Mouse (Mus musculus) c-Kit-negative CD71-positive TER-119-positive erythroid progenitor cells, embryonic 14.5 days (primary cell): Measurements from ENCODE around the gene Otop2.
A peak's percentile ranks its signal among the peaks of the same experiment; 100 is the strongest.

ENCODE experiments used
- DNase-seq: peaks from one replicate; pipeline ENCODE4 v3.0.0-alpha.2; 2013; ENCODE audit warnings: low read depth, low spot score

Gene Otop2

DNA sequence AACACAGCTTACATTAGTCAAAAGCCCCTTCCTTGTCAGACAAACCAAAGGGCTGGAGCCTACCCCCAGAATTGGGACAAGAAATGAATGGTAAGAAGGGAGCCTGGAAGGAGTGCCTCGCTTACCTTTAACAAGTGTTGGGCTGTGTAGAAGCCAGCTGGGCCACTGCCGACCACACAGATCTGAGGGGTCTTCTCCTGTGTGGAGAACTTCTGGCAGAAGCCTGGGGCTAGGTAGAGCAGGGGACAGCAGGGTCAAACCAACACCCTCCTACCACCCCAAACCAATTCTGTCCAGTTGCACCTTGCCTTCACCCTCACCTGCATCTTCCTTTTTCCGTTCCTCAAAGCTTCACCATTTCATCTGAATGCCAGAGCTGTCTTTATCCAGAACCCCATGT lies 31.0 kb upstream of the Otop2 start:
- DNase-seq, result no peak

DNA sequence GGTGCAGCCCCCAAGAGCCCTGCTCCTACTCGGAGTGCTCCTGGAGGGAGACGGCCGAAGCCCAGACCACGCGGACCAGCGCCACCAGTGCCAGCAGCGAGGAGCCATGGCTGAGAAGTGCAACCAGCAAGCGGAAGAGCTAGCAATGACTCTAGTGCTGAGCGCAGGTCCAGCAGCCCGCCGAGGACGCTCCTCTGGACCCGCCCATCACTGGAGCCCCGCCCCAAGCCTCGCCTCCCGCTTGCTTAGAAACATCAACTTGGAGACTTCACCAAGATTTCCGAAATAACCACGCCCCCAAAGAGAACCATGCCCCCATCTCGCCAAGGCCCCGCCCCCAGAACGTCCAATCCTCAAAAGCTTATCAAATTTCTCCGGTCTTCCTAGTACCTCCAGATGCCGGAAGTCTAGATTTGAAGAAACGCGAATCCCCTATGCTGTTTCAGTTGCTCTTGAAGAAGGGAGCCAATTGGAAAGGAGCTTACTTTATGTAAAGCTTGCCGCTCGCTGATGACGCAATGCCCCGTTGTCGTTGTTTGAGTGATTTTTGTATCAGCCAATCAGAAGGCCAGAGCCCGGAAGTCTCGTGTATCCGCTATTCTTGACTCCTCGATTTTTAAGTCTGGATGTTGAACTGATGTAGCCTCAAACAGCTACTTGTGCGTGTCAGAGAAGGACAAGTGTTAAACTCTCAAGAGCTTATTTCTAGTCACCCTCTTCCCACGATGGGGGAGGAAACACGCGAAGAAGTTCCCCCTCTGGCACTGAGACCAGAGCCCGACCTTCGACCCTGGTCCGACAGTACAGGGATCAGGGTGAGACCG lies 30.0 kb upstream of the Otop2 start, which contains the start of gene Fdxr:
Fdxr (minus strand) TSS at position 271 of the 824 bp plus-strand sequence.
- peak; percentile 99 for DNase-seq

DNA sequence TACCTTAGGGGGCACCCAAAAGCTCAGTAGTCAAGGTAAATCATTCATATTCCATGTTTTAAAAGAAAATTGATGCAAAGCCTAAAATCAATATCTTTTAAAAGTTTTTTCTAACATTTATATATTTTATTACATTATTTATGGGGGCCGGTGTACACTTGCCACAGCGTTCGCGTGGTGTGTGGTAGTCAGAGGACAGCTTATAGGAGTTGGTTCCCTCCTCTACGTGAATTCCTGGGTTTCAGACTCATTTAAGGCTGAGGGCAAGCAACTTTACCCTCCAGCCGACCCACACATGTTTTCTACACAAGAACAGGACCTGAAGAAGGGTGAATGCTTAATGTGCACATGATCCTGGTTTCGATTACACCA lies 29.4 kb upstream of the Otop2 start:
- no peak for DNase-seq

GRCm38 (mm10) chr11:115278176-115278575 lies 28.8 kb upstream of the Otop2 start:
- no peak for DNase-seq

- DNase-seq, result peak; percentile 55
These were observed 27.2 kb upstream of the Otop2 start for GRCm38 (mm10) chr11:115279726-115280125.

- DNase-seq, result no peak
These were observed 24.7 kb upstream of the Otop2 start for GRCm38 (mm10) chr11:115282295-115282694.

GRCm38 (mm10) chr11:115282723-115283485 lies 24.1 kb upstream of the Otop2 start:
- no peak for DNase-seq

DNA sequence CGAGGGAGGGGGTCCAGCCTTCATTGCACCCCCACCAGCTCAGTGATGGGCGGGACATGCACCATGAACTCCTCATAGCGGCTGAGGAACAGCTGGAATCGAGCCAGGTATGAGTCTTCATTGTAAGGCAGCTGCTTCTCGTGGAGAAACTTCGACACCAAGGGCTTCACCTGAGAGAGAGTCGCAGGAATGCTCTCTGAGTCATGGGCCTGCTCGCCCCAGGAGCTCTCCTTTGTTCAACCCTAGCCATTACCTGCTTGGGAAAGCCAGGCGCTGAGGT lies 23.5 kb upstream of the Otop2 start:
- no peak for DNase-seq

DNA sequence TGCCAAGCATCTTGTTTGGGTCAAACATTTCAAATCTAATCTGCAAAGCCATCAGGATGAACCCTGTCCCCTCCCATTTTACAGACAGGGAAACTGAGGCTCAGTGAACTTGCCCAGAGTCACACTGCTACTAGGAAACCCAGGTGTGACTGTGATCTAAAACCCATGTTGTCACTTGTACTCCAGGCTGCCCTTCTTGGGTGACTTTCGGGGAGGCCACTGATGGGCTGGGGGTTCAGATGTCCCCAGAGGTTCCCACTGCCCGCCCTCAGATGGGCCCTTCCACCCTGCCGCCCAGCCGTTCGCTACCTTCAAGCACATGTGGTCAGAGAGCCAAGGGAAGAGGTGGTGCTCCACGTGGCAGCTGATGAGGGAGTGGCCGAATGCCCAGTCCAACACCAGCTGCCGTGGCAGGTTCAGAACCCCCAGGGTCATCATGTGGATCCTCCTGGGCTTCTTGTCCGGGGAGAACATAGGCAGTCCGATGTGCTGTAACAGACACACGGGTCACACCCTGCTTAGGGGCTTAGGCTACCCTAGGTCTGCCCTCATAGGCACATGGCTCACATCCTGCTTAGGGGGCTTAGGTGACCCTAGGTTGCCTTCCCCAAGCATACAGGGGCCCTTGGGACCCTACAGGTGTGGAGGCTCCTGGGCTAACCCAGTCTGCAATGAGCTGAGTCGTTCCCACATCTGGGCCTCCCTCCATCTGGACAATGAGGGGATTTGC lies 22.9 kb upstream of the Otop2 start:
- DNase-seq, result no peak

DNA sequence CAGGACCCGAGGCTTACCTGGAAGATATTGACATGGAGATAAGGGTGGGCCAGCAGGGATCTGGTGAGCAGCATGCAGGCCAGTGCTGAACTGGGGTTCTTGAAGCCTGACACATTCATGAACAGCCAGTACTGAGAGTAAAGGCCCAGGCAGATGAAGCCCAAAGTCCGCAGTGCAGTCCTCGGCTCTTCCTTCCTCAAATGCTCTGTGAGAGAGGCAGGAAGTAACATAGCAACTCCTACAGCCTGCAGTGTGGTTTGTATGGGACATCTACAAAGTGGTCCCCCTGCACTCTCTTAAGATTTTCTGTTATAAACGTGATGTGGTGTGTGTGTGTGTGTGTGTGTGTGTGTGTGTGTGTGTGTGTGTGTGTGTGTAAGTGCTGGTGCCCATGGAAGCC lies 21.7 kb upstream of the Otop2 start:
- no peak for DNase-seq

DNA sequence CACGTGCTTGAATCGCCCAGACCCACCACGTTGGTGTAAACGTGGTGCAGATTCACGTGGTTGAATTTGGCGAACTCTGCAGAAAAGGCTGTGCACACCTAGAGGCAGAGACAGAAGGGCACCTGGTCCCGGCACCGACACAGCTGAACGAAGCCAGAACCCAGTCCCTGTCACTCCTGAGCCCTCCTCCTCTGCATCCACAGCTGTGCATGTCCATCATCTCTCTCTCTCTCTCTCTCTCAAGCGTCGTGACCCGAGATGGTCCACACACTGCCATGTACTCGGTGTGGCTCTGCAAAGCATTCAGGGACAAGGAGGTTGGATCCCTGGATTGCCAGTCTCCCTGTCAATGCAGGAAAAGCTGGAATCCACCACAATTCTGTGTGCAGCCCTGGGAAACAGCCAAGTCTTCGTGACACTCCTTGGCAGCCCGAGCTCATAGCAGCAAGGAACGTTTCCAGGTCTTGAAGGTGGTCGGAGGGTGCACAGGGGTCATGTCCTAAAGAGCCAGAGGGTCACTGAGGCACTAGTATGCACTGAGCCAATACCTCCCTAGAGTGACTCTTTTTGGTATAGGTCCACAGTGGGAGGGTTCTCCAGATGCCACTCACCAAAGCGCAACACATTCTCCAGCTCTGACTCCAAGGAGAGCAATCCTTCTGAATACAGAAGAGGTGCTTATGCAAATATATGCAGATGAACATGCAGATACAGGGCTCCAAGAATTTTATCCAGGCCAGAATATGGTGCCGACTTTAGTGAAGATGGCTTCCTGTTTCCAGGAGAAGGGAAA lies 20.6 kb upstream of the Otop2 start:
- no peak for DNase-seq

DNA sequence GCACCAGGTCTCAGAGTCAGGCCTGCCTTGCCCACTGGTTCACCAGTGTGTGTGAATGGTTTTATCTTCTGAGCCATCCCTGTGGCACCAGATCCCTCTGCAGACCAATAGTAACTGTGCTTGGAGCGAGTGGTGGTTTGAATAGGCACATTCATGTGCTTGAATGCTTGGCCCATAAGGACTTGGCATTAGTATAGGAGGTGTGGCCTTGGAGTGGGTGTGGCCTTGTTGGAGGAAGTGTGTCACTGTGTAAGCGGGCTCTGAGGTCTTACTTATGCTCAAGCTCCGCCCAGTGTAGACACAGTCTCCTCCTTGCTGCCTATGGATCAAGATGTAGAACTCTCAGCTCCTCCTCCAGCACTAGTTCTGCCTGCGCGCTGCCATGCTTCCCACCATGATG lies 19.6 kb upstream of the Otop2 start:
- DNase-seq, result no peak

DNA sequence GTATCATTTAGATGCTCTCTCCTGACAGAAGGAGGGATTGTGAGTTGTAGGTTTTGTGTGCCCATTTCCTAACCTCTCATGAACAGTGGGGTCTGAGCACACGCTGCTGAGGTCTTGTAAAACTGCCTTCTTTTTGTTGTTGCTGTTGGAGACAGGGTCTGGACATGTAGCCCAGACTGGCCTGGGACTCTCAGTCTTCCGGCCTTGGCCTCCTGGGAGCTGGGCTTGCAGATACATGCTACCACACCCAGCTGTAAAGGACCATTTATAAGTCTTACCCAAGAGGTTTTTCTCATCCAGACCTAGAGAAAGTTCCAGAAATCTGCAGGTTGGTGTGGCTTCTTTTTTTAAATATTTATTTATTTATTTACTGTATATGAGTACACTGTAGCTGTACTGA lies 18.7 kb upstream of the Otop2 start:
- DNase-seq, result no peak

DNA sequence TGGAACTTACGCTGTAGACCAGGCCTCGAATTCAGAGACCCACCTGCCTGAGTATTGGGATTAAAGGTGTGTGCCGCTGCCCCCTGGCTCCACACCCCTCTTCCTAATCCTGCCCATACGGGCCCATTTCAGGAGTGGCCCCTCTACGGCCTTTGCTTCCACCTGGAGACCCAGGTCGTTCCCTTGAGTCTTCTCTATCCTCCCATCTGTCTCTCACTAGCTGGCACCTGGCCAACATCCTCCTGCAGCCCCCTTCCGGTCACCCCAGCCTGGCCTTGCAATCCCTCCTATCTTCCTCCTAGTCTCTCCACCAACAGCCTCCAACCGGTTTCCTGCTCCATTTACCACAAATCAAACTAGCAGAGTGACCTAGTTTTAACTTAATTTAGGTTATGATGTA lies 17.1 kb upstream of the Otop2 start:
- no peak for DNase-seq

DNA sequence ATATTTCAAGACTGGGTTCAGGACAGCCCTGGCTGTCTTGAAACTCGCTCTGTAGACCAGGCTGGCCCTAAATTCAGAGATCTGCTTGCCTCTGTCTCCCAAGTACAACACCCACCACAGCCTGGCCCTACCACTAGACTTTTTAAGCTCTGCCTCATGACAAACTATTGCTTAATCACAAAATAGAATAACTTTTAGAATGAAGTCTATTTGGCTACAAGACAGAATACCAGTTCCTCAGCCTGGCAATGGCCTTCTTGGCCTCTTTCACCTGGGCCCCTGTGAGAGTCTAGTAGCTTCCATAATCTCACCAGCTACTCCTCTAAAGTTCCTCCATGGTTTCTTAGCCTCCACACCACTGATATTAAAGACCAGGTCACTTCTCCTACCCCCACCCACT lies 16.6 kb upstream of the Otop2 start:
- no peak for DNase-seq

DNA sequence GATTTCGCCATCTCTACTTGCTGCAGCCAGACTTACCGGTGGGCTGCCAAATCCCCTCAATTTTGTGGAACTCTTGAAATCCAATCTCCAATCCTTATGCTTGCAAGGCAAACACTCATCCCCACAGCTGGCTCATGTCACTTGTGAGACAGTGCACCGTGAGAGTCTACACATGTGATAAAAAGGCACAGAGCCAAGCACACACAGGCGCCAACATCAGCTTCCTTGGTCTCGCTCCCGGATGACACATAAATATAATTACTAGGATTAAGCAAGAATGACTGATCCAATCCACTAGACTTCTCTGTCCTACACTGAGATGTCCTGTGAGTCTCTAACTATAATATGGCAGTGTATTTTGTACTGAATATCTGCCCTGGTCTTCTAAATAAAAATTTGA lies 16.0 kb upstream of the Otop2 start:
- DNase-seq, result no peak

GRCm38 (mm10) chr11:115291503-115291902 lies 15.5 kb upstream of the Otop2 start:
- DNase-seq, result no peak

DNA sequence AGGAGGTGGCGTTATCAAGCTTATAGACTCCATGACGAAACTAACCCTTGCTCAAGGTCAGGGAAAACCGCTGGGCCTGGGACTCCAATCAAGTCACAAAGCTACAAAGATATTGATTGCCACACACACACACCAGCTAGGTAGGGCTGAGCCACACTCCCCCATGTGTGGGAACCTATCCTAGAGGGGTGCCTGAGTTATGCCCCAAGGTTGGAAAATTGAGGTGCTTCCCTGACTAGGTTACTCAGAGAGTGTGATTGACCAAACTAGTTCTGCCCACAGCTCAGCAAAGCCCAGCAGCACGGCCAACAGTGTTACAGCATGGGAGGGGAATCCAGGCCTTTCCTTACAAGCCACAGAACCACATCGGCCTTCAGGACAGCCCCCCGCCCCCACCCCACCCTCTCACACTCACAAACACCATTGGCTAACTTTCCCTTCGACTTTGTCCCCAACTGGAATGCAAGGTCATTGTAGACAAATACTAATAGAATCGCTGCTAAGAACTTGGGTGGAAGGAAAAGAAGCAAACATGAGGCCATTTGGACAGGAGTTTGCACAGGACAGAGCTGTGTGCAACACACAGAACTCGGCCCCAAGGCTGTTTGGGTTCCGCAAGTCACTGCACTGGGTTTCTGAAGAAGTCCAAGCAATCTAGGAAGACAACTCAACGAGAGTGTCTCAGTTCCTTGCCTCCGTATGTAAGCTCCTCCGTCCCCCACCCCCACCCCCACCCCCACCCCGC lies 14.2 kb upstream of the Otop2 start:
- DNase-seq, result no peak

DNA sequence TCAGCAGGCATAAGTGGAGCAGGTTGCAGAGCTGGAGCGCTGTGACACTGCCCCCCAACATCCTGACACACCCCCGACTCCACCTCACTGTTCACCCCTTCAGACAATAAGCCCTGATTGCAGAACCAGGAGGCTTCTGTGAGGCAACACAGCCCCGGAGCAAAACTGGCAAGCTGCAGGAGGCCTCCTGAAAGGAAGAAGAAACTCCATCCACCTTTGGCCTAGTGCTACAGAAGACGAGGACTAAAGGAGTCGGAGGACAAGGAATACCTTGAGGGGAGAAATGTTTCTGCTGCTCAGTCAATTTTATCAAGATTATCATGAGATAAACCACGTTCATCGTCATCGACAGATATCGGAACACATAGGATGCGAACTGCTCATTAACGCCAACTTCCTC lies 11.0 kb upstream of the Otop2 start:
- DNase-seq, result no peak

- no peak for DNase-seq
These were observed 10.3 kb upstream of the Otop2 start for GRCm38 (mm10) chr11:115296471-115297210.
